Mouse (Mus musculus) R1 (cell line): ENCODE measurements at regions not wholly inside any gene's neighbourhood (a gene's known extent, or its start where the extent isn't known, plus 50 kb on each side); places are given as distances from the start of the nearest gene placed in this dataset.

Source experiments
- DNase-seq: peaks from one replicate; pipeline ENCODE4 v3.0.0-alpha.2; 2018; ENCODE audit warnings: low read depth, low spot score

DNA sequence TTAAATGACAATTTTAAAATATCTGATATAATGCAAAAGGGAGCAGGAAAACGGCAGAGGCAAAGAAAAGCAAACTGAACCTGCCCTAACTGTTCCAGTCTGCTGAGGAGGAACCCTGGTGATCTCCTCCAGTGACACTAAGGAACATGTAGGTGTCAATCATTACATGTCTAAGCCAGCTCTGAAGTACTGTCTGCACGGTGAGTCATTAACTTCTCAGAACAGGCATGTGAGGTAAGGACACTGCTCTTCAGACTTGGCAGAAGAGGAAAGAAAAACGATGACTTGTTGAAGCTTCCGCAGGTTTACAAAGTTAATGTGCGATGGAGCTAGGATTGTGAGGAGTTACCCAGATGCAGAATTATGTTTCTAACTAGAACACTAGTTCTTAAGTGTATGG lies 199.1 kb downstream of the Nuf2 start:
- no peak for DNase-seq

DNA sequence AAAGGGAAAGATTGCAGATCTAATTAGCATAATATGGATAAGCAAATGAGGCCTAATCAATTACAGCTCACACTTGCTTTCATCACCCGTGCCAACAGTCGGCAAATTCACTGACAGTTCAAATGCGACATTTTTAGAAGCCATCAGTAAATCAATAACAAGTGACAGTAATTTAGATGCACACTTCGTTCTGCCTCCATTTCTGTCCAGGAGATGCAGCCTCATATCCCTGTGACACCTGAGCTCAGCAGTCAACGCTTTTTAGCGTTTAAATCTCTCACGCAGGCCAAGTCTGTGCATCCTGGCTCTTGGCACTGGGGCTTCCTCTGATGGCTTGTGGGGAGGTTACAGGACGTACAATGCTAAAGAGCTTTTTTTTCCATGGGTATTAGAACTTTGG lies 218.0 kb downstream of the Nuf2 start:
- DNase-seq, result no peak

DNA sequence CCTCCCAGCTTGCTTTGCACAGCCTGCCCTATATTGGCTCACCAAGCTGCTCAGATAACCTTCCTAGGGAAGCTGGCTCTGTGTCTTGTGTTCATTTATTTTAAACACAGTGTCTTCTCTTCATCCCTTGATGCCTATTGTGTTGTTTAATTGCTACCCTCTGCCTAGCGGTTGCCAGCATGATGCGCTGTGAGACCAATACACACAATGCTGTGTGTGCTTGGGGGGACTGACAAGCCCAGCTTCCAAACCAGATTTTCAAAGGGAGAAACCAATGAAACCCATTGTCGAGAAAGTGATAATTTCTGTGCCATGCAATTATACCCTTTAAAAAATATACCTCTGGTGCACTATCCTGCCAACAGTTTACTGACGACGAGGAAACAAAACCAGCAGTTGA lies 247.8 kb downstream of the Nuf2 start:
- no peak for DNase-seq

DNA sequence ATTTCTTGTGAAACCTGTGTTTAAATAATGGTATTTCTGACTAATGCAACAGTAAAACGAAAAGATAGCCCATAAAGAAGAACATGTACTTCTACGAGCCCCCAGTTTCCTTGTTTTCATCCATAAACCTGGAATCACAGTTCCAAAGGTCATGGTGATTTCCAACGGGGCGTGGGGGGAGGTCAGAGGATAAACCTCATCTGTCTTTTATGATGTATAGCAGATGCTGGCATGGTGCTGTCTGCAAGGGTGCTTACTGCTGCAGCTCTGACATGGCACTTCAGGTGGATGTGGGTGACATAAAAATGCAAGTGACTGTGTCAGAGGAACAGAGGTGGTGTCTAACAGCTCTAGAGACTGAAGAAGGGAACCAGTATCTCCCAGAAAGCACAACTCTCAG lies 260.5 kb downstream of the Nuf2 start:
- no peak for DNase-seq

DNA sequence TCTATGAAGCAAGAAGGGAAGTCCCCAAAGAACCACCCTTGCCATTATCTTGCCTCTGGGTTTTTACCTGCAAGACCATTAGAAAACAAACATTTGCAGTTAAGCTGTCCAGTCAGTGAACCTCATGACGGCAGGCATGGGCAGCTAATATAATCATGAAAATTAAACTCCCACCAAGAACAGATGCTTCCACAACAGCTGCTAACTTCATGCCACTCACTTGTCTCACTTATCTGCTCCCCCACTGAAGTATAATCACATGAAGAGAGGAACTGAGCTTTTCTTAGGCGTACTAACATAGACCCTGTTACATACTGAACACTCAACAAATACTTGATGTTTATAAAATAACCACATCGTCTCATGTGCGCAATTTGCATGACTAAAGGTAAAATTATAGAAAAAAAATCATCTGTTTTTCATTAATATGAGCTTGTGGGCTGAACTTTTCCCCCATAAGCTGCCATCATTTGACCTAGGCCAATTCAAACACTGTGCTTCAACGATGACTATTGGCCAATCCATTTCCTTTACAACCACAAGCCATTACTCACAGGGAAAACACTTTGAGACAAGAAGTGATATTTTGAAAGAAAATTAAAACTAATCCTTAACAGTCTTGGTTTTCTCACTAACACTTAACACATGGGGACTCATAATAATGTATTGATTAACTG lies 267.1 kb downstream of the Nuf2 start:
- no peak for DNase-seq

DNA sequence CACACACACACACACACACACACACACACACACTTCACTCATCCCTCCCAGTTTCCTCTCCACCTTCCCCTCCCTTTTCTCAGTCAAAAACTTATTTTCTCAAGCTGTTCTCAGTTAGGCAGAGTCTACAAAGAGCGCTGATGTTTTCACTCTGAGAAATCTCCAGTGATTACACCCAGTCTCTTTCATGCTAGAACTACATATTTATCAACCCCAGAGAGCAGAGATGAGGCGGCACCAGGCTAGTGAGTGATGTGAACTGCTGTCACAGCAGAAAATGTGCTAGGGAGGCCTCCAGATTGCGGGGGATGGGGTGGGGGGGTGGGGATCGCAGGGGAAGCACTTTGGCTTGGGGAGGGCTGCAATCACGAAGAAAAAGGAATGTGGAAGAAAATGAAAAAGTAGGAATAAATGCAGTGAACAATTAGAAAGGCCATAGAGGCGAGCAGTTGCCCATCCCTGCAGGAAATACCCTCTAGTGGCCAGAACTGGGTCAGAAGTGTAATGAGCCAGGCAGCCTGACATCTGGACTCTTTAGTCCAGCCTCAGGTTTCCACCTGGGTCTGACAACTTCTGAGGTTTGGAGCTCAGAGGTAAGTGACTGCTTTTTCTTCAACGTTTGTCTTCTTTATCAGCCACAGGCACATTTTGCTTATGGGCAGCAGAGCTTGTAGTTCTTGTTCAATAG lies 276.9 kb downstream of the Nuf2 start:
- no peak for DNase-seq

DNA sequence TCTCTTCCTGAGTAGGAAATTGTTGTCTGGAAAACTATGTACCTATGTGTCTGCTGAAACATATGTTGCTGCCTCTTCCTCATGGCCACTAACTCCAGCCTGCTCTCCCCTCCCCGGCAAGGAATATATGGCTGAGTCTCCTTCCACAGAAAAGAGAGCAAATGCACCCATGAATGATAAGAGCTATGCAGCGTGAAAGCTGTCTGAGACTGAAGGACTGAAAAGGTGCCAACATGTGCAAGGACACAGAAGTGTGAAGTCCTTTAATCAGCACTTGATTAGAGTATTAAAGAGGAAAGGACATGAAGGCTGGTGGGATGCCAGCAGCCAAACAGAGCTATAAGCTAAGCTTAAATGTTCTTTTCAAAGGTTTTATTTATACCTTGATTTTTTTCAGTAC lies 279.1 kb downstream of the Nuf2 start:
- no peak for DNase-seq

DNA sequence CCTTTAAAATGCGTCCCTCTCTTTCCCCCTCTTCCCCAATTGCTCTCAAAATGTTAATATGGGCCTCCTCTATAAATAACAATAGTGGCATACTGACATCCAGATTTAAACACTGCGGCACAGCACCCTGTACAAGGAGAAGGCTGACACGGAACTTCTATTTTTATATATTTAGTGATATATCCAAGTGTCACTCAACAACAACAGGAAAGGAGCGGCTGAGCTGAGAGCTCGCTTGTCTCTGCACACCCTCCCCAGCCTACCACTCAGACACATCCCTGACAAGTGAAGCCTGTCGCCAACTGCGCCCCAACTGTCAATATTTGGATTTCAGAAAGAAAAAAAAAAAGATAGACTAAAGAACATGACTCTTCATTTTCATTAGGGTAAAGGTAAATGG lies 282.2 kb downstream of the Nuf2 start:
- no peak for DNase-seq

DNA sequence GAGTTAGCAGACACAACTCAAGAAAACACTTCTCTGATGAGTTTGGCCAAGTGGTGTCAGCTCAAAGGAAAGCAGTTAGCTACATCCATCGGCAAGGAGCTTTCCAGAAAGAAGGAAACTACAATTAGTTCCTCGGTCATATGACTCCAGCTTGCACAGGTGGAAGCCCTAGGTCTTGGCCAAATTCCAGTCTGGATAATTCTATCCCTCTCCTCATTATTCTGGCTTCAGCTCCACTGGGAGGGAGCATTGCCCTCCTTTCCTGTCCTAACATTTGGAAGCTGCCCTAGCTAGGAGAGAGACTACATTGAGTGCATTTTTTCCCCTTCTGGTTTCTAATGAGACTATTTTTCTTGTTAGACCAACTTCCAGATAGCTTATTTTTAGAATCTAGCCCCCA lies 290.9 kb downstream of the Nuf2 start:
- no peak for DNase-seq

DNA sequence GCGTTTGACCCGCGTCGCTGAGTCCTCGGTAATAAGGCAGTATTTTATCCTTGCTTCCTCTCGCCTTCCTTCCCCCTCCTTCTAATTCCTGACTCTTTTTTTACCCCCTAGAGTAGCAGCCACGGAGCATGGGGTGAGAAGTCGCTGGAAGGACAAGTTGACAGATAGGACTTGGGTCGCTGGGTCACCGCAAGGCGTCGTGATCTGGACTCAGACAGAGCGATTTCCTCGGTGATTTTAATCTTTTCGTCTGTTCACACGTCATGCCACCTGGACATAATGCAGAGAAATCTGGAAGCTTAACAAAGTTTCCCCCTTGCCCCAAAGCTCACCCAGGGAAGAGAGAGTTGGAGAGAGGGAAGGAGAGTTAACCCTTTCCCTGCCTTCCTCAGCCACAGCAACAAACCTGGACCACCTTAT lies 292.6 kb downstream of the Nuf2 start:
- DNase-seq, result no peak

DNA sequence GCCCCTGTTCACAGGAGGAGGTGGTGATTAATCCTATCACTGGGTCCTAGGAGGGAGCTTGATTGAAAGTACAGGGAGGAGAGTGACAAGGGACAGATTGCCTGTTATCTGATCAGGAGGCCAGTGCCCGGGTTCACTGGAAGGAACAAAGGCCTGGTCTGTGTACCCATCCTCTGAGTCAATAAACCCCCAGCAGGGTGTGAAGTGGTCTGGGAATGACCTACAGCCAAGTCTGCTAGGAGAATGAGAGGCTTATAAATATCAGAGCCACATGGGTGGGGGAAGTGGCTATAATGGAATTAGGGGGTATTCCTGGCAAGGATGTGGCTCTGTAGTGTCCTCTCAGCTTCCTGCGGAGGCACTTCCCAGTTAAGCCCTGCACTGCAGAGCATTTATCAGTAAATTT lies 296.0 kb downstream of the Nuf2 start:
- peak; percentile 20 for DNase-seq

DNA sequence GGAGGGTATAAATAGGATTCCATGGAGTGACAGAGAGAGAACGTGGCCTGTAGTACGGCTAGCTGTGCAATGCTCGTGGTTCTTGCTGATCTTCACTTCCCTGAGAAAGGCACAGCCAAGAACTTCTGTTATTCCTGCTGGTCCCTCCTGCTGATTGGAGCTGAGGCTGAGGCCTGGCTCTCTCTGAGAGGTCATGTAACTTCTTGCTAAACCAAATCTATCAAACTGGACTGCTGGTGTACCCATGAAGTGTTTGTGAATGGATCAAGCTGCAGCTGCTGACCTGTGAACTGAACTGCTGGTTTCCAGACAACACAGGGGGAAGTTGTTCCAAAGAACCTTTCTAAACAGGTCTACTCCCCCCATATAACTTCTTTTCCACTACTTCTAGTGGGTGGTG lies 297.9 kb downstream of the Nuf2 start:
- DNase-seq, result no peak

DNA sequence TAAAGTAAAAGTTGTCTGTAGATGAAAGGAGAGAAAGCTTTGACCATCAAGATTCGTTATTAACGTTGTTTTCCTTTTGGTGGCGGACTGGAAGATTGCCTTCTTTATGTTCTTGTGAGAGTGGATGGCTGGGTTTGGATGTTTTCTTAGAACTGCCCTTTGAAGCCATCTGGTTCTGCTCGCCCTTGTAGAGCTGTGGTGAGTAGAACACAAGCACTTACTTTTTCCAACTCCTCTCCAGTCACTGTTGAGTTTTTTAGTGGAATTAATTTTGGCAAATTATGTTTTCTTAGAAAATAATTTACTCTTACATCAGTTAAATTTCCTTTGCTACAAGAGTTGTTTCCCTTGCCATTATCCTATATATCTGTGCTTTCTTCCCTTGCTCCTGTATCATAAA lies 301.2 kb downstream of the Nuf2 start:
- DNase-seq, result no peak

DNA sequence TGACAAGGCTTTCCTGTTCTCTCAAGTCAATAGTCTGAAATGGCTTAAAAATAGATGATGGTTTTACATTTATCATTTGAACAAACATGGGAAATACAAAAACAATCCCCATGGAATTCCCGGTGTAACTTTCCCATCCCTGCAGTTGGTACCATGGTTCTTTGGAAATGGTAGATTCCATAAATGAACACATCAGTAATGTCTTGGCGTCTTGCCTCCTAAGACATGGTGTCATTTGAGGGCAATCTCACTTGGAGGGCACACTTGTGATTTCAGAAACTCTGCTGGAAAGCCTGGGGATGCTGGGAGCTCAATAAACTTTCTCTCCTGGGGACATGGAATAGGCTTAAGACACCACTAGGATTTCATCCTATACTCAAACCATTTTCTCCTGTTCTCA lies 306.8 kb downstream of the Nuf2 start:
- no peak for DNase-seq

DNA sequence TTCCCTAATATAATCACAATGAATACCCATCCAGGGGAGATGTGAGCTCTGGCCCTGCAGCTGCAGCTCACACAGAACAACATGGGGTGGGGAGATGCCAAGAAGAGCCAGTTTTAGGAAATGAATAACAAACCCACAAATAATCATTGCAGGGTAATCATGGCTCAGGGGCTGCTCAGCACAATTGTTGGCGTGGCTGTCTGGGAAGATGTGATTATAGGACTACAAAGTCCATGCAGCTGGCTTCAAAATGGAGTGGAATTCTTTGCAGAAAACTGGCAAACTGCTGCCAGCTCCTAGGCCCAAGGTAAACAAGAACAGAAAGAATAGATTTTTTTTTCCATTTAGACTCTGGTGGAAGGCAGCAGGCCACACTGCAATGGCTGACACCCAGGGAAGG lies 343.6 kb downstream of the Nuf2 start:
- DNase-seq, result no peak

DNA sequence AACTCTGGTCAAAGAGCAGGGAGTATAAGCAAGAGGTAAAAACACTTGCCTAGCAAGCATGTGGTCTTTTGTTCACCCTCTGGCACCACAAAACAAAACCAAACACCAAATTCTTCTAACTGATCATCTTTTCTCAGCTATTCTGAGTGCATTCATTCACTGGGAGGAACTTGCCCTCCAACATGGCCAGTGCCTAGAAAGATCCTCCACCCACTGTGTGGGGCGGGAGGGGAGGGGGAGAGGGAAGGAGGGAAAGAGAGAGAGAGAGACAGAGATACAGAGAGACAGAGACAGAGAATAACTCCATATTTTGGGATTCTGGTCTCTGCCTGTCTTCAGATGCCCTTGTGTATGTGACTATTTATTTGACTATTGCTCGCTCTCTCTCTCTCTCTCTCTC lies 360.9 kb downstream of the Nuf2 start:
- no peak for DNase-seq

DNA sequence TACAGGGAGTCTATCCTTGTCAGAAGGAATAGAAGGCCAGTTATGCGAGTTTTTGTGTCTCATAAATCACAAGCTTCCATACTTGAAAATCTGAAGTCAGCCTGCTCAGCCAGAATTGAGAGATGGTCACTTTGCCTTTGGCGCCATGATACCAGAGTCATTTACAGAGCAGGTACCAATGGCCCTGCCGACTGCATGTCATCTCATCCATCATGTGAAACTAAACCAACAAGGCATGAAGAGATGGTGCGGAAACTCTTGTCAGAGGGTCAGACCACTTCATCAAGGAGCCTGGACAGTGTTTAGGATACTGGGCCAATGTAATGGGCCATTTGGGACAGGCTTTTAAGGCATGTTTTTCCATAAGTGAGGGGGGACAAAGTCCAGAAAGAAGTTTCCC lies 363.2 kb downstream of the Nuf2 start:
- no peak for DNase-seq

DNA sequence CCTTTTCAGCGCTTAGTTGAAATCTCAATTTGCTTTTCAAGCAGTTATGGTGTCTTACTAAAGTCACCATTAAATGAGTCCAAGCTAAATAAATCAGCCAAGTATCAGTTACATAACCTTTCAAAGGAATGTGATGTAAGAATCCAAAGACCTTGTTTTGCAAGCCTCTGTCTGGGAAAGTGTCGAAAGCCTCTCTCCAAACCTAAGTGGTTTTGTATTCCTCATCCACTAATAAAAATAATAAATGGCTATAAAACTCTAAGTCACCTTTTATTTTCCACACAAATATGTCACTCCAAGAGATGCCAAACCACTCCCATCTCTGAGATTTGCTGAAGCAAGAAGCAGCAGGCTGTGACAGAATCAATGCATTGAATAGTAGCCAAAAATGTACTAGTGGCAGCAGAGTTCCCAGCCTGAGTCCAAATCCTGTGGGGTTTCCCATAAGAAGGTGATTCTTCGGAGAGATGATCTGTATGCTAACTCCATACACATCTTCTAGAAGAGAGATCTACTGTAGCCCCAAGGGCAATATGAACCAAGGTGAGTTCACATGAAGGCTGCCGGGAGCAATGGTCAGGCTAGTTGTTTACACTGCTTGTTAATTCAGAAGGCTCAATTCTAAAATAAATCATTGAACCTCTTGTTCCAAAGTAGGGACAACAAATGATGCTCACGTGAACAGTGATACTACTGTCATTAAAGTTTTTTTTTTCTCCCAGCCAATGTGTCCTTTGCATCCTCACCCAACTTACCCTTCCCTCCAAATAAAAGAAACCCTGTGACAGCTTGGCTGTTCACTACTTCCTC lies 365.0 kb downstream of the Nuf2 start:
- DNase-seq, result no peak

DNA sequence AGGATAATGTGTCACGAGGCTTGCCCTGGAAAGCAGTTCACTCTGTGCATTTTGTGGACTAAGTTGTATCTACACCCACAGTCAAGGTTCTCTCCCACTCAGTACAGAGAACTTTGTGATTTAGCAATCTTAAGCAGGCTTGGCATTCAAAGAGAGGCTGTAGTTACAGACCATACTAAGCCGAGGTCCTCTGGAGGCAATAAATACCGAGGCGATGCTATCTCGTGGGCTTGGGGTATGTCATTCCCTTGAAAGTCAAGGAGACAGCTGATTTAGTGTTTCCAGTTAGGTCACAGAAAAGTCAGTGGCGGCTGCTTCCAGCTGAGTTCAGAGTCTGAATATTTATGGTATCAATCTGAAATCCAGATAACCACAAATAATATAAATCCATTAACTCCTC lies 370.4 kb downstream of the Nuf2 start:
- no peak for DNase-seq

DNA sequence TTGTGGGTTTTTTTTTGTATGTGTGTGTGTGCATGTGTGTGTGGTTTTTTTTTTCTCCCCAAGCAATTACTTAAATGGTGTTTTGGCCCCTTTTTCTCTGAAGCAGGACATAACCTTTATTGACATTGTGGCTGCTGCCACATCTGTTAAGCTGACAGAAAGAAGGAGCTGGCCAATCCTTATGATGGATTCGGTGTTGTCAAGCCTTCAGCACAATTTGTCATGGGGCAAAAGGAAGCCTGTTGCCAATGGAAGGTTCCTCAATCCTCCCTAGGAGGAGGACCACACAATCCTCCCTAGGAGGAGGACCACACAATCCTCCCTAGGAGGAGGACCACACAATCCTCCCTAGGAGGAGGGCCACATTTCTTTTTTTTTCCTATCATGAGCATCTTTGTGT lies 371.0 kb downstream of the Nuf2 start:
- no peak for DNase-seq

DNA sequence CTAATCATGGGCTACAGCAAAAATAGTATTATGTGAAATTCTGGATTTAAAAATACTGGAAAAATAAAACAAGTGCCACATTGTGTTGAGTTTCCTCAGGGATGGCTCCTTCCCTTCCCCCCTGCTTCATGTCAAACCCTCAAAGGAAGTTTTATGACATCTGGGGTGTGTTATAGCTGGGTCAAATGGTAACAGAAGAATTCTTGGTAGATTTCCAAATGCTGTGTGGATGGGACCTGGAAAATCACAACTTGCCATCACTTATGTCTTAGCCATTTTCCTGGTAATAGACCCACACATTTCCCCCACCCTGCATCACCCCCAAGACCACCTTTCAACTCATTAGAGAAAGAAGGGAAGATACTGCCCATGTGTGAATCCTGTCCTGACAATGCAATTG lies 371.5 kb downstream of the Nuf2 start:
- DNase-seq, result no peak

DNA sequence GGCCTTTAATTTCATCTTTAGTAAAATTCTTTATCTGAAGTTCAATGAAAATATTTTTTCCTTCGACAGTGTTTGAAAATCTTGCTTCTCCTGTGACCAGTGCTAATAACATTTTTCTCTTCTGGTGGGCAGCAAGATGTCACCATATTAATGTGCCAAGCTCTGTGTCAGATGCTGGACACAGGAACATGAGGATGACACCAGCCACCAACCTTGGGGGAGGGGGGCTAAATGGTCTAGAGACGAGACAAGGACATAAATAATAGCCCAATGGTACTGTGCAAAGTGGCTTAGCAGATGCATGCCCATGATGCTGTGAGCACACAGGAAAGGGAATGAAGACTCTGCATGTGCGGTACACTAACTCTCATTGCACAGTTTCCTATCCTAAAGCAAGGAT lies 373.8 kb downstream of the Nuf2 start:
- no peak for DNase-seq

DNA sequence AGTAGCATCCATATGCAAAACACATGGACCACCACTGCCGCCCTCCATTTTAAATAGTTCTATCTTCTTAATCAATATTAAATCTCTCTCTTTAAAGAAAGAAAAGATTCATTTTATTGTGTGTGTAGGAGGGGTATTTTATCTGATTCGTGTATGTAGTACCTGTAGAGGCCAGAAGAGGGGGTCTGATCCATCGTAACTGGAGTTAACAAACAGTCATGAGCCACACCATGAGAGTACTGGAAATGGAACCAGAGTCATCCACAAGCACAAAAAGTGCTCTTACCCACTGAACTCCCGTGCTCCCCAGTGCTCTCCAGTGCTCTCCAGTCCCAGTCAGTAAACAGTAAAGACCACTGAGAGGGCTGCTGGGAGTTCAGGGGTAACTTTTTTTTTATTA lies 374.4 kb downstream of the Nuf2 start:
- peak; percentile 21 for DNase-seq
